Mouse (Mus musculus): ENCODE measurements at regions not wholly inside any gene's neighbourhood (a gene's known extent, or its start where the extent isn't known, plus 50 kb on each side); places are given as distances from the start of the nearest gene placed in this dataset.

GRCm38 (mm10) chr11:104038271-104038800 is 71.8 kb downstream of the Arf2 start:
- DNase-seq, result no peak

- no peak for DNase-seq
Observed at GRCm38 (mm10) chr11:104045216-104045615, 78.7 kb downstream of the Arf2 start.

DNA sequence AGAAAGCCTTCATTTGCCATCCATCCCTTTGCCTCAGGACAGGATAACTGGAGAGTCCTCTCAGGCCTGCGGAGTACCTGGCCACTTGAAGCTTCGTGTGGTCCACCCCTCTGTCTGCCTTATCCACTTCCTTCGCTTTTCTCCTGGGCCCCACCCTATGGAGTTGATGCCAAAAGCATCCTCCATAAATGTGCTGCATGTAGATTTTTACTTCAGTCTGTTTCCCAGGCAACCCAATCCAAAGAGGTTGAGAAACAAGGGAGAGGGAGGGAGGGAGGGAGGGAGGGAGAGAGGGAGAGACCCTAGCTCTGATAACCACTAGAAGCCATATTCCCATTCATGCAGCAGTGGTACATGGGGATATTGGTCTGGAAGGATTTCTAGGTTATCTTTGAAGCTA is 80.7 kb upstream of the Crhr1 start:
- no peak for DNase-seq

DNA sequence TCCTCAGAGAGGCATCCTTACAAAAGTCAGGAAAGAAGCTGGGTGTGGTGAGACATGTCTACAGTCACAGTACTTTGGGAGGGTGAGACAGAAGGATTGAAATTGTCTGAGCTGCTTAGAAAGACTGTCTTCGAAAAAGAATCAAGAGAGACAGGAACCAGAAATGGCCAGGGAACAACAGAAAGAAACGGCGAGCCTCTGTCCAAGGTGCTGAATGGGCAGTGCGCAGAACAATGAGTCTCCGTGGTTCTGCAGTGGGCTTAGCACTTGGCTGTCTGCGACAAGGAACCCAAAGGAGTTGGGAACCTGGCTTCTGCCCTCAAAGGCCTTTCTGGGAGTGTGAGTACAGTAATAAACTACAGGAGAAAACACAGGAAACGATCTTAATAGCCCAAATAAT is 79.4 kb upstream of the Crhr1 start:
- DNase-seq, result no peak

GRCm38 (mm10) chr11:104055941-104056340 is 76.7 kb upstream of the Crhr1 start:
- DNase-seq, result no peak

DNA sequence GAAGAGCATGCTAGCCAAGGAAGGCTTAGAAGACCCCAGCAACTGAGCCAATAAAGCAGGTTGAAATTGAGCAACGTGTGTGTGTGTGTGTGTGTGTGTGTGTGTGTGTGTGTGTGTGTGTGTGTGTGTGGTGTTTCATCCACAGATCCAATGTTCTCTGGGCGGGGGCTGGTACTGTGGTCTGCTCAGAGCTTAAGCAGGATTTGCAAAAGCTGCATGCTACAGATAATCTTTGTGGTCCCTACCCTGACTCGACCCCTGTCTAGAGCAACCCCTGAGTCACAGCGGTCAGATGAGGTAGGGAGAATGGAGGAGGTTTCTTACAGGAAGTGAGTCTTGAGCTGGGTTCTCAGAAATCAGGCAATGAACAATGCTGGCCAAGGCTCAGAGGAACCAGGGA is 75.6 kb upstream of the Crhr1 start:
- DNase-seq, result no peak

DNA sequence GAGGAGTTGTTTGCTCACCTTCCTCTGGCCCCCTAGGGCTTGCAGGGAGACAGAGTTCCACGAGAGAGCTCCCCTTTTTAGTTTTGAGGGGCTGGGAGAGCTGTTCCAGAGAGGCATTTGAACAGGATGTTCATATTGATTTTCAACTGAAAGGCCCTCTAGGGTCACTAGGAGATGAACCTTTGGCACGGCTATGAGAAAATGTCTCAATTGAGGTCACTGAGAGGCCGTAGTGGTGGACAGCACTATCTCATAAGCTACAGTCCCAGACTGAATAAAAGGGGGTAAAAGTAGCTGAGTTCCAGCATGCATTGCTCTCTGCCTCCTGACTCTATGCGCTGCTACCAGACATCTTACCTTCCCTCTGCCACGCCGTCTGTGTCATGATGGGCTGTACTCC is 74.1 kb upstream of the Crhr1 start:
- DNase-seq, result no peak

- DNase-seq, result no peak
Observed at GRCm38 (mm10) chr11:104059085-104059484, 73.6 kb upstream of the Crhr1 start.

GRCm38 (mm10) chr11:104061361-104061760 is 71.3 kb upstream of the Crhr1 start:
- DNase-seq, result peak in 1 of 2 experiments; percentile 8

DNA sequence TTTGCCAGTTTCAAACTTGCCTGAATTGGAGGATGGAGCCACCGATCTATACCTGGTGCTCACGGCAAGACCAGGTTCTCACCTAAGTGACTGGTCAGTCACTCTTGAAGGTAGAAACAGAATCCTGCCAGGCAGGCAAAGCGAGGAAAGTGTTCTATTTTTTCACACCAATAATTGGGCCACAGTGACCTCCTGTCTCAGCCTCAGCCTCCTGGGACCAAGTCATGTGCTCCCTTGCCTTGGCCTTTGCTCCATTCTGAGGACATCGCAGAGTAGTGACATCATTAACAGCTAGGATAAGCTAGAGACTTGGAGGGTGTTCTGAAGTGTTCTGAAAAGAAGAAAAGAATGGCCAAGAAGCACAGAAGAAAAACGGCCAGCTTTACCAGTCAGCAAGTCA is 67.5 kb upstream of the Crhr1 start:
- DNase-seq, result no peak

GRCm38 (mm10) chr11:104072591-104073183 is 60.0 kb upstream of the Crhr1 start:
- no peak for DNase-seq

DNA sequence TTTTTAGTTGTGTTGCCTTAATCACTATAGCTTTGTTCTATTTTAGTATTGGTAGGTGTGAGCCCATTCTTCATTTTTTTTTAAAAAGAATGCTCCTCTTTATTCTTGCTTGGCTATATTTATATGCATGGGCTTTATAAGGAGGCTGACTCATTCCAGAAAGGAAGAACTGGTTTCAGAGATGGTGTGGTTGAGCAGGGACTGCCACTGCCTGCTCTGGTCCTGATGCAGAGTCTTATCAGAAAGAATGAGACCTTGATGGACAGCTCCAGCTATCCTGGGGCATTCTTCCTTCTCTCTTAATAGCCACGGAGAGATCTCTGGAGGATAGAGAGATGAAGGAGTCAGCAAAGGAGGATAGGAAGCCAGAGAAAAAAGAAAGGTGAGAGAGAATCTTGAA is 57.9 kb upstream of the Crhr1 start:
- no peak for DNase-seq

DNA sequence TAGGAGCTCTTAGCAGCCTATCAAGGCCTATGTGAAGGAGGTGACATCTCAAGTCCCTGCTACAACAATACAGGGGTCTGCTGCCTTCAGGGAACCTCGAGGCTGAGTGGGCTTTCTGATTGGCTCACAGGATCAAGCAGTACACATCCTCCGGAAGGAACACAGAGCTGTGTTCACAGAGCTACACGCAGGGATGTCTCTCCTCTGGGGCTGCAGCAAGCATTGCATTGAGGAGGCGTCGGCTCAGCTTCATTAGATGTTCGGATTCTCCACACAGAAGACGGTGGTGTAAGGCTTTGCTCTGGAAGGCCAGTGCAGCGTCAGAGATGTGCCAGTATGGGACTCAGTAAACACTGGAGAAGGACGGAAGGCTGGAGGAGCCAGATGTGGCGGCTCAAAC is 57.3 kb upstream of the Crhr1 start:
- no peak for DNase-seq

DNA sequence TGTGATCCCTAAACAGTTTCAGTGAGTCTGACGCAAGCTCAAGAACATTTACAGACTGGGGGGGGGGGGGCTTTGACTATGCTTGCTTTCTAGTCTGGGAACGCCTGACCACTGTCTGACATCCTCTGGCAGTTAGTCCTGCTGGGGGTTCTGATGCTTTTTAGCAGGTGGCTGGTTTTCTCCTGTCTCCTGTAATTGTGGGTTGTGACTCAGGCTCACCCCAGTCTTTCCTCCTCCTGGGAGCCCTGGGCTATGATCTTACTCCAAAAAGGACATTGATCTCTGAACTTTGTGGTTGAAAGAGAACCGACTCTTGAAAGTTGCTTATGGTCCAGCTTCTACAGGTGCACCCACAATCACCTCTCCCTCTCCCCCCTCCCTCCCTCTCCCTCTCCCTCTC is 50.6 kb upstream of the Crhr1 start:
- no peak for DNase-seq

All from spleen, adult 18-20 months (tissue).